Mouse (Mus musculus) forebrain, embryonic 16.5 days (tissue): Measurements from ENCODE around the gene Abhd14b. TPM values are rescaled to one million over a fixed set of nuclear protein-coding genes. Genes with fewer than 3 reads are reported as not detected.

Experiments
- ATAC-seq: fragments of 200-750 bp; cut with Nextera tagmentation; 2 replicates; pipeline ENCODE4 v1.8.0; 2017; ENCODE audit warnings: mild to moderate bottlenecking, moderate library complexity
- H3K27ac ChIP-seq: fragments of 300-500 bp; sonication (generic); 2 replicates; pipeline ENCODE4 v1.5.1; 2014; ENCODE audit warnings: low read length, control low read depth
- H3K27me3 ChIP-seq: fragments of 300-500 bp; sonication (generic); replicated peaks from 2 replicates; pipeline ENCODE4 v1.6.1; 2014; ENCODE audit warnings: low read length; ENCODE audit not compliant: control insufficient read depth, insufficient read depth
- H3K36me3 ChIP-seq: fragments of 300-500 bp; sonication (generic); 2 replicates; pipeline ENCODE4 v1.6.1; 2014; ENCODE audit not compliant: control insufficient read depth, insufficient read depth
- H3K4me1 ChIP-seq: fragments of 300-500 bp; sonication (generic); replicated peaks from 2 replicates; pipeline ENCODE4 v1.6.1; 2014; ENCODE audit warnings: low read length; ENCODE audit not compliant: control insufficient read depth, insufficient read depth
- H3K4me2 ChIP-seq: fragments of 300-500 bp; sonication (generic); 2 replicates; pipeline ENCODE4 v1.6.1; 2014; ENCODE audit warnings: mild to moderate bottlenecking, low read length, control low read depth
- H3K4me3 ChIP-seq: fragments of 300-500 bp; sonication (generic); replicated peaks from 2 replicates; pipeline ENCODE4 v1.5.1; 2014; ENCODE audit warnings: mild to moderate bottlenecking, low read length, control low read depth
- H3K9ac ChIP-seq: fragments of 300-500 bp; sonication (generic); replicated peaks from 2 replicates; pipeline ENCODE4 v1.6.1; 2014; ENCODE audit warnings: low read depth, low read length, control low read depth
- H3K9me3 ChIP-seq: fragments of 300-500 bp; sonication (generic); 2 replicates; pipeline ENCODE4 v1.6.1; 2016; ENCODE audit warnings: low read length; ENCODE audit not compliant: control insufficient read depth
- WGBS: fragments of 180-500 bp; shearing (Covaris S2); extraction: QIAGEN DNeasy Blood & Tissue Kit; methylation state at CpG from one replicate; pipeline ENCODE4 v1.1.7; 2014; 5-methylcytosine and 5-hydroxymethylcytosine counted together
- polyA plus RNA-seq: library from polyadenylated mRNA; unstranded; fragments of >200 nt; fragmentation: Nextera tagmentation; extraction: Ambion mirVana; gene quantifications from 2 replicates; pipeline ENCODE4 v1.2.1, GENCODE M21; 2015

The Abhd14b gene
- polyA plus RNA-seq, 1 experiment from 2014 or later = 7.7 TPM

- H3K9me3 ChIP-seq = no peaks in the 10 kb centered on the region
- peak overlapping the region; percentile 43 for H3K27ac ChIP-seq
- H3K4me3 ChIP-seq = peak overlapping the region; percentile 61
- 37% methylated on average over 9 of the region's 9 CpGs for WGBS
- 0 out of 2 replicates have a peak, but pooled peaks have one; percentile 10 for ATAC-seq
- peaks cover 35% of the 10 kb centered on the region for H3K4me1 ChIP-seq
- H3K9ac ChIP-seq = peak overlapping the region; percentile 76
- no peaks in the 10 kb centered on the region for H3K36me3 ChIP-seq
- no peaks in the 10 kb centered on the region for H3K27me3 ChIP-seq
- H3K4me2 ChIP-seq = peak overlapping the region; percentile 78
Observed at GRCm38 (mm10) chr9:106447951-106448350, 692 bp downstream of the Abhd14b start.

- Histone ChIP-seq H3K36me3 (no peaks in the 10 kb centered on the region), H3K4me1 (peaks cover 38% of the 10 kb centered on the region)
Observed at GRCm38 (mm10) chr9:106448498-106449031, 1.3 kb downstream of the Abhd14b start.

GRCm38 (mm10) chr9:106449947-106450346, 2.7 kb downstream of the Abhd14b start:
- Histone ChIP-seq H3K27ac (no peak overlapping the region), H3K4me1 (peaks cover 40% of the 10 kb centered on the region), H3K36me3 (no peaks in the 10 kb centered on the region), H3K4me3 (no peak overlapping the region), H3K9ac (no peak overlapping the region), H3K9me3 (no peaks in the 10 kb centered on the region), H3K27me3 (no peaks in the 10 kb centered on the region), H3K4me2 (no peak overlapping the region)
- no peak for ATAC-seq
- WGBS = 92% methylated on average over 8 of the region's 8 CpGs

More at GRCm38 (mm10) chr9:106448498-106449031, 1.3 kb downstream of the Abhd14b start:
- peak overlapping the region; percentile 58 for H3K9ac ChIP-seq
- 1% methylated on average over 23 of the region's 23 CpGs for WGBS
- H3K4me2 ChIP-seq = peak overlapping the region; percentile 78
- H3K9me3 ChIP-seq = no peaks in the 10 kb centered on the region
- peak; percentile 60 for ATAC-seq
- H3K27ac ChIP-seq = no peak overlapping the region
- H3K27me3 ChIP-seq = no peaks in the 10 kb centered on the region
- peak overlapping the region; percentile 44 for H3K4me3 ChIP-seq

DNA sequence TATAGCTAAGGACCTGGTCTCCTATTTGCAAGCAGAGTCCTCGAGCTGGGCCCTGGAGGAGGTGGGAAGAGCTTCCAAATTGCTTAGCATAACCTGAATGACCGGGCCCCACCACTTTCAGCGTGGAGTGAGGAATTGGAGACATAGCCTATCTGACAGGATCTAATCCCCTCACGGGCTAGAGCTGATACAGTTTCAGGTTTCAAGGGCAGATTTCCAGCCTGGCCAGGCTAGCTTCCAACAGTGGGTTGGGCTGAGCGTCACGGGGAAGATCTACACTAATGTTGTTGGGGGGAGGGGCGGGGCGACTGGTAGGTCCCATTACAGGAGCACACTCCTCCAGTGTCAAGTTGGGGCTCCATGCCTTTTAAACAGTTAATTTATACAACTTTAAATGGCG, 3.4 kb downstream of the Abhd14b start:
- no peak for ATAC-seq
- Histone ChIP-seq H3K27ac (no peak overlapping the region), H3K36me3 (no peaks in the 10 kb centered on the region), H3K4me3 (no peak overlapping the region), H3K9ac (no peak overlapping the region), H3K27me3 (no peaks in the 10 kb centered on the region), H3K9me3 (no peaks in the 10 kb centered on the region), H3K4me1 (peaks cover 47% of the 10 kb centered on the region), H3K4me2 (no peak overlapping the region)
- WGBS = 23% methylated on average over 9 of the region's 9 CpGs

DNA sequence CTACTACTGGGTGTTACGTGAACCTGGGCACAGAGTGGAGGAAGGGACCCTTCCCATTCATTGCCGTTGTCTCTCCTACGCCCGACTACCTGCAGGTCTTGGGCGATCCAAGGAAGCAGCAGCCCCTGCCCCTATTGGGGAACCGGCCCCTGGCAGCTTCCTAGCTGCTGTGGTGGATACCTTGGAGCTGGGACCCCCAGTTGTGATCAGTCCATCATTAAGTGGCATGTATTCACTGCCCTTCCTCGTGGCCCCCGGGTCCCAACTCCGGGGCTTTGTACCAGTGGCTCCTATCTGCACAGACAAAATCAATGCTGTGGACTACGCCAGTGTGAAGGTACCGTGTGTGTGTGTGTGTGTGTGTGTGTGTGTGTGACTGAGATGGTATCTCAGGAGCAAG, 4.0 kb downstream of the Abhd14b start:
- Histone ChIP-seq H3K4me2 (no peak overlapping the region), H3K27me3 (no peaks in the 10 kb centered on the region), H3K27ac (no peak overlapping the region), H3K4me3 (no peak overlapping the region), H3K36me3 (no peaks in the 10 kb centered on the region), H3K9me3 (no peaks in the 10 kb centered on the region), H3K4me1 (peaks cover 51% of the 10 kb centered on the region), H3K9ac (no peak overlapping the region)
- ATAC-seq = no peak
- 77% methylated on average over 11 of the region's 11 CpGs for WGBS

DNA sequence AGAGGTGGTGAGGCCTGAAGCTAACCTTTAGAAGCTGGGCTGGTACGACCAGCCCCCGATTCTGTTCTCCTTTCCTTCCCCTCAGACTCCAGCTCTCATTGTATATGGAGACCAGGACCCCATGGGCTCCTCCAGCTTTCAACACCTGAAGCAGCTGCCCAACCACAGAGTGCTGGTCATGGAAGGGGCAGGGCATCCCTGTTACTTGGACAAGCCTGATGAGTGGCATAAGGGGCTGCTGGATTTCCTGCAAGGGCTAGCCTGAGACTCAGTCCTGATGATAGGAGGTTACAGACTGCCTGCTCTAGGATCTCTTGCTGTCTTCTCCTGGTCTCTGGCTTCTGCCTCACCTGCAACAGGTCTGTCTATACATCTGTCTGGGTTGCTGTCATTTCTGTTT, 4.6 kb downstream of the Abhd14b start:
- Histone ChIP-seq H3K4me2 (no peak overlapping the region), H3K9me3 (no peaks in the 10 kb centered on the region), H3K27me3 (no peaks in the 10 kb centered on the region), H3K27ac (no peak overlapping the region), H3K9ac (no peak overlapping the region), H3K4me3 (no peak overlapping the region), H3K4me1 (peaks cover 51% of the 10 kb centered on the region), H3K36me3 (no peaks in the 10 kb centered on the region)
- WGBS = 67% methylated on average over 2 of the region's 2 CpGs
- no peak for ATAC-seq

GRCm38 (mm10) chr9:106452351-106452750, 5.1 kb downstream of the Abhd14b start:
- H3K36me3 ChIP-seq = no peaks in the 10 kb centered on the region
- no peak overlapping the region for H3K27ac ChIP-seq
- H3K9ac ChIP-seq = no peak overlapping the region
- no peaks in the 10 kb centered on the region for H3K9me3 ChIP-seq
- WGBS = 20% methylated on average over 6 of the region's 6 CpGs
- no peaks in the 10 kb centered on the region for H3K27me3 ChIP-seq
- H3K4me1 ChIP-seq = peaks cover 54% of the 10 kb centered on the region
- no peak for ATAC-seq
- peak overlapping the region; percentile 99 for H3K4me2 ChIP-seq
- peak overlapping the region; percentile 78; the same call in 1 of the 2 replicates for H3K4me3 ChIP-seq

- Histone ChIP-seq H3K36me3 (no peaks in the 10 kb centered on the region), H3K27ac (peak overlapping the region; percentile 89), H3K27me3 (no peaks in the 10 kb centered on the region), H3K4me2 (peak overlapping the region; percentile 99), H3K4me1 (peaks cover 55% of the 10 kb centered on the region), H3K9ac (peak overlapping the region; percentile 96), H3K9me3 (no peaks in the 10 kb centered on the region), H3K4me3 (peak overlapping the region; percentile 78)
- WGBS = 0% methylated on average over 7 of the region's 7 CpGs
- no peak for ATAC-seq
Observed at GRCm38 (mm10) chr9:106452821-106453220, 5.6 kb downstream of the Abhd14b start.

DNA sequence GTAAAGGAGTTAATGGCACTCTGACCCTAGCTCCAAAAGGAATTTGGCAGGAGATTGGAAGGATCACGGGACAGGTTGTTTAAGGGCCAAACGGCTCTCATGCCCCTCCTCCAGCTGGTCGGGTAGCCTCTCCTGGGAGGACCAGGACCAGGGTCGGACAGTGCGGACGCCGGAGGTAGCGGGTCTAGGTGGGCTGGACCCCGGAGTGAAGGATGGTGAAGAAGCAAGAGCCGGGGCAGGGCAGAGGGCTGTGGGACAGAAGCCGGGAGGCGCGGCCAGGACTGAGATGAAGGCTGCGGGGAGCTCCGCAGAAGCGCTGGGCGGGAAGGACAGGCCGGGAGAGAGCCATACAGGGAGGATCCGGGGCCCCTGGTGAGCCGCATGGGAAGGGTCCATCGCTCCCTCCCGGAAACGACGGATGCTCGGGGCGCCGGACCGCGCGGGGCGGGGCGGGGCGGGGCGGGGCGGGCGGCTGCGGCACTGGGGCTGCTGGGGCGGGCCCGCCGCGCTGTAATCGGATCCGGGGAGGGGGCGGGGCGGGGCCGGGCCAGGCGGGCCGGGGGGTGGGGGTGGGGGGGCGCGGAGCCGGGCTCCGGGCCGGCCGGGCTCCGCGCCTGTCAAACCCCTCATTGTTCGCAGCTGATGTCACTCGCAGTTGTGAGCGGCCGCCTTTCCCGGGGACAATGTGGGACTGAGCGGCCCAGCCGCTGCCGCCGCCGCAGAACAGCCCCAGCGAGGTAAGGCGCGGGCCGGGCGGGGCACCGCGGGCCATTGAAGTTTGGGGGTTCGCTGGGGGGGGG, 6.2 kb downstream of the Abhd14b start, which contains the start of gene Pcbp4:
Pcbp4 (plus strand) TSS at position 21 of the 800 bp plus-strand sequence.
- H3K4me2 ChIP-seq = peak within 1 kb of the TSS; percentile 99
- 0% methylated on average over 40 of the region's 74 CpGs for WGBS
- H3K9ac ChIP-seq = peak within 1 kb of the TSS; percentile 96
- H3K4me3 ChIP-seq = peak within 1 kb of the TSS; percentile 78
- no peaks in the 10 kb centered on the region for H3K27me3 ChIP-seq
- H3K36me3 ChIP-seq = no peaks in the 10 kb centered on the region
- peak within 1 kb of the TSS; percentile 89 for H3K27ac ChIP-seq
- peaks cover 55% of the 10 kb centered on the region for H3K4me1 ChIP-seq
- no peaks in the 10 kb centered on the region for H3K9me3 ChIP-seq
- peak; percentile 72 for ATAC-seq
